Mouse (Mus musculus): ENCODE data around the gene Trim7. TPM values are rescaled to one million over a fixed set of nuclear protein-coding genes. Genes with fewer than 3 reads are reported as not detected.
A peak's percentile ranks its signal among the peaks of the same experiment; 100 is the strongest.
"Not testable (repeated sequence)": the region's sequence is repeated elsewhere in the genome, so short reads cannot be mapped to it uniquely, and the experiment has no call there.

Trim7 gene
- total RNA-seq (2021), result 10 to 100 TPM in 1 of 2 experiments, 1 to 10 TPM in 1; 9.5 to 14.2 TPM
- long read RNA-seq, experiment 1, partial matches to known transcripts, result 1 of 5 reads
- long read RNA-seq, experiment 1, other reads (novel, unspliced or antisense), result 1 of 5 reads
- long read RNA-seq, experiment 2, partial matches to known transcripts, result 0 of 7 reads
- long read RNA-seq, experiment 2, other reads (novel, unspliced or antisense), result 2 of 7 reads

- DNase-seq (ENCODE audit: low spot score in 2 of 2), result not testable (repeated sequence)
Observed at GRCm38 (mm10) chr11:48825979-48826751, at the start of gene Trim7, which contains the start of gene Gm12184. TSS of gene Trim7 (plus strand) at chr11:48826140. TSS of gene Gm12184 (minus strand) at chr11:48826655.

DNA sequence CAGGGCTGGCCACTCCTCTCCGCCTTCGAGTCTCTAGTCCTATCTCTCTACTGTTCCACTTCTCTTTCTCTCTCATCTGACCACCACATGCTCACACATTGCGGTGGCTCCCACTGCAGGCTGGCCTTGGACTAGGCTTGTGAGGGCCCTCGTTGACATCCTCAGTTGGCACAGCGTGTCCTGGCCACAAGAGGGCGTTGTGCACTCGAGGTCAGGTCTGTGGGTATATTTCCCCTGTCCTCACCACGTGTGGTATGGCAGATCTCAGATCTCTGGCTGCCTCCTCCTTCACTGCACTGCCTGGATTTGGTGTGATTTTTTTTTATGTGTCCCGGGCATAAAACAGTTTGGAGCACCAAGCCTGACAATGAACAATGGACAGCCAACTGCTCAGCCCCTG, 49.3 kb upstream of the Trim7 start:
- no peak for DNase-seq (ENCODE audit: low spot score in 2 of 2)

- no peak for DNase-seq (ENCODE audit: low spot score in 2 of 2)
Observed at GRCm38 (mm10) chr11:48777303-48777702, 48.6 kb upstream of the Trim7 start.

- no peak for DNase-seq (ENCODE audit: low spot score in 2 of 2)
Observed at GRCm38 (mm10) chr11:48779450-48779849, 46.5 kb upstream of the Trim7 start.

- DNase-seq (ENCODE audit: low spot score in 2 of 2), result no peak
Observed at GRCm38 (mm10) chr11:48782243-48782642, 43.7 kb upstream of the Trim7 start.

DNA sequence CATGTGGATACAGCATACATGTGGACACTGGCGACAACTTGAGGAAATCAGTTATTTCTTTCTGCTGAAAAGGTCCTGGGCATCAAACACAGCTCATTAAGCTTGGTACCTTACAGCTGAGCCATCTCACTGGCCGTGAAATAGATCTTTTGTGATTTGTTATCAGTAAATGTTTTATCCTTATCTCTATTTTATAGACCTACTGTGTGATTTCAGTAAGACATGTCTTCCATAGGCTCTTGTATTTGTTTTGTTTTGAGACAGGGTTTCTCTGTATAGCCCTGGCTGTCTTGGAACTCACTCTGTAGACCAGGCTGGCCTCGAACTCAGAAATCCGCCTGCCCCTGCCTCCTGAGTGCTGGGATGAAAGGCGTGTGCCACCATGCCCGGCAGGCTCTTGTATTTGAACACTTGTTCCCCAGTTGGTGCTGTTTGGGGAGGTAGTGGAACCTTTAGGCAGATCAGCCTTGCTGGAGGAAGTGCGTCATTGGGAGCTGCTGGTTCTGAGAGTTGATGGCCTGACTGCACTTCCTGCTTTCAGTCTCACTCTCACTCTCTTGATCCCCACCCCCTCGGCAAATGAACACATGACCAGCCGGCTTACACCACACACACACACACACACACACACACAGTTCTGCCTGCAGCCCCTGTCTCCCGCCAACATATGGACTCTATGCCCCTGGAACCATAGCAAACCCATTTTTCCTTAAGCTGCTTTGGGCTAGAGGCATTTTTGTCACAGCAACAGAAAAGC, 38.3 kb upstream of the Trim7 start:
- DNase-seq (ENCODE audit: low spot score in 2 of 2), result no peak

DNA sequence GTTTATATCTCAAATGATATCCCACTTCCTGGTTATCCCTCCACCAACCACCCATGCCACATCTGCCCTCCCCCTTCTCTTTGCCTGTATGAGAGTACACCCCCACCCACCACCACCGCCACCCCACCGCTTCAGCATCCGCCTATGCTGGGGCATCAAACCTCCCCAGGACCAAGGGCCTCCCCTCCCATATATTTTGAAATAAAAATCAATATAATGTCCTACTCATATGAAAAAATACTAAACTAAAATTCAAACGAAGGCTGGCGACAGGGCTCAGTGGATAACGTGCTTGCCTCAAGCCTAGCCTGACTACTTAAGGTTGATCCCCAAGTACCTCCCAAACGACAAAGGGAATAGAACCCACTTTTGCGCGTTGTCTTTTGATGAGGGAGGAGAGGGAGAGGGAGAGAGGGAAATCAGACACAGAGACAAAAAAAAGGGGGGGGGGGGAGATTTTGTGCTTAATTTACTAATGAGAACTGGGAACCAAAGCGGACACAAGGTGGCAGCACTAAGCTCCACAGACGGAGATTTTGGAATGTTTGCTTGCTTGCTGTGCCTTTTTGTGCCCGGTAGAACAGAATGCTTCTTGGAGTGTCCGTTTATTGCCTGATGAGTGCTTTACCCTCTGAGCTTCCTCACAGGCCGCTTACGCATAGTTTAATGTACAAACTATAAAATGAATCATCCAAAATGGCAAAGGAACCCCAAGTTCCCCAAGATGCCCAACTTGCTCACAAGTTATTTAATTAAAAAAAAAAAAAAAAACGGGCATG, 37.4 kb upstream of the Trim7 start:
- DNase-seq (ENCODE audit: low spot score in 2 of 2), result peak in 1 of 2 experiments; percentile 54

- DNase-seq (ENCODE audit: low spot score in 2 of 2), result no peak
Observed at GRCm38 (mm10) chr11:48789215-48789614, 36.7 kb upstream of the Trim7 start.

DNA sequence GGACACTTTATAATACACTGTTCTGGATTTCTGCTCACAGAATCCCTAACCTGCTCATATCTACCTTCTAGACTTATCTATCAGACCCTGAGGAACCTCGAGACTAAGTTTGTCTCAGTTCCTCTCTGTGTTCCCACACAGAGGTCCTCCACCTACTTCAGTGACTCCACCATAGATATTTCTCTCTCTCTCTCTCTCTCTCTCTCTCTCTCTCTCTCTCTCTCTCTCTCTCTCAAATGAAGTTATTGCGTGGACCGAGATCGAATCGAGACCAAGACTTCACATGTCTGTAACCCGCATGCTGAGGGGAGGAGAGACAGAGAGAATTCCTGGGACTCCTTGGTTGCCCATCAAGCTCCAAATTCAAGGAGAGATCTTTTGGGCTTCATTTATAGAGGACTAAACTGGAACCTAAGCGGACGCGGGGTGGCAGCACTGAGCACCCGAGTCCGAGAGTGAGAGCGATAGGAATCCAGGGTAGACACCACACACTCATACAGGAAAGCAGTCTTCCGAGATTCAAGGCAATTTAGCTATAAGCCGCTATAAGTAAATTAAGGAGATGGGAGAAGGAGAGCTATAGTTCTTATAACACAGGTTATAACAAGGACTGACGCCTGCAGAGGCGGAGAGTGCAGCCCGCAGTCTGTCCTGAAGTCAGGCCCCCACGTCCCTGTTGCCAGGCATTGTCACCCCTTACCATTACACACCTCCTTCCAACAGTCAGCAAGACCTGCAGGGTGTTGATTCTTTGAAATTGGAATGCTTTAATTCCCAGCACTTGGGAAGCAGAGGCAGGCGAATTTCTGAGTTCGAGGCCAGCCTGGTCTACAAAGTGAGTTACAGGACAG, 35.7 kb upstream of the Trim7 start:
- DNase-seq (ENCODE audit: low spot score in 2 of 2), result peak; percentile 69 to 76

- DNase-seq (ENCODE audit: low spot score in 2 of 2), result no peak
Observed at GRCm38 (mm10) chr11:48790946-48791345, 35.0 kb upstream of the Trim7 start.

- DNase-seq (ENCODE audit: low spot score in 2 of 2), result not testable (repeated sequence)
Observed at GRCm38 (mm10) chr11:48791894-48792293, 34.0 kb upstream of the Trim7 start.

DNA sequence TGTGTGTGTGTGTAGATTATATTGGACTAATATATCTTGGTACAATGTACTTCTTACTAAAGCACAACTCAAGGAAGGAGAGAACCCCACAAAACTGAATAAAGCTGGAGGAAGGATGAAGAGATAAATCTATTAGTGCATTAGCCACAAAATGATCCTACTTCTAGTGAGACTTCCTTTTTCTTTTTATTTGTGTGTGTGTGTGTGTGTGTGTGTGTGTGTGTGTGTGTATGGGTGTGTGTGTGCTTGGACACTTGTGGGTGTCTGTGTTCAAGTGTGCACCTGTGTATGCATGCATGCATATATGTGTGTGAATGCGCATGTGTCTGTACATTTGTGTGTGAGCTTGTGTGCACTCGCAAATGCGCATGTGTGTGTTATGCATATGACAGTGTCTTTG, 32.8 kb upstream of the Trim7 start:
- no peak for DNase-seq (ENCODE audit: low spot score in 2 of 2)

DNA sequence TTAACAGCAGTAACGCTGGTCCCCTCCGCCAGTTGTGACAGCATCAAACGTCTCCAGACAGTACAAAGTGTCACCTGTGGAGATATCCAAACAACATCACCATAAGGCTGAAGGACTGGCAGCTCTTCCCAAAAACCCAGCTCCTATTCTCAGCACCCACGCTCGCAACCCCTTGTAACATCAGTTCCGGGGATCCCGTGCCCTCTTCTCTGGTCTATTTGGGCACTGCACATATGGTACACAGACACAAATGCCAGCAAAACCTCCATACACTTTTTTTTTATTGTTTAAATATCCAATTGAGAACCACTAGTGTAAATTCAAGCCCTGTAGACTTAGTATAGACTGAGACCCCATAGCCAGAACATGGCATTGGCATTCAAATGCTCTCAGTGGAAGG, 30.7 kb upstream of the Trim7 start:
- DNase-seq (ENCODE audit: low spot score in 2 of 2), result no peak

DNA sequence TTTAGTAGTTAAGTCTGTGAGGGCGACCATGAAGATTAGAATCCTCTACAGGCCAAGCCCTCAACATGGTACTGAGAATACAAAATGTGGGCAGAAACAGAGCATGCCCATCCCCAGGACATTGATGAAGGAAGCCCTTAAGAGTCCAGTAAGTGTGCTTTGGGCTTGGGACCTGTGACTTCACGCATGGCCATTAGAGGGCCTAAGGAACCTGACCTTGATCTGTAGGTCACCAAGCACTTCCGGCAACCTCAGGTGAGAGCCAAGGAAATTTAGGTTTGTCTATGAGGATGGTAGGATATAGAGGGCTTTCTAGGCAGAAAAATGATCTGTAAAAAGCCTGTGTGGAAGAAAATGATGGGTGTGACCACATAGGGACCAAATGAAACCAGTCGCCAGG, 29.6 kb upstream of the Trim7 start:
- no peak for DNase-seq (ENCODE audit: low spot score in 2 of 2)

GRCm38 (mm10) chr11:48797287-48797686, 28.7 kb upstream of the Trim7 start:
- DNase-seq (ENCODE audit: low spot score in 2 of 2), result no peak

GRCm38 (mm10) chr11:48798308-48798707, 27.6 kb upstream of the Trim7 start:
- DNase-seq (ENCODE audit: low spot score in 2 of 2), result no peak

GRCm38 (mm10) chr11:48798984-48799920, 26.7 kb upstream of the Trim7 start:
- peak in 1 of 2 experiments; percentile 19 for DNase-seq (ENCODE audit: low spot score in 2 of 2)

GRCm38 (mm10) chr11:48799921-48800701, 25.8 kb upstream of the Trim7 start, which contains the start of gene Rack1:
TSS of gene Rack1 (plus strand) at chr11:48800332.
- peak; percentile 77 to 82 for DNase-seq (ENCODE audit: low spot score in 2 of 2)
